16 mouse cellular contexts compared by ENCODE assay signal in genomic region chr10:122558660-122559059, GRCm38 (mm10).
"Had no signal": no experiment of that assay in that cellular context is flagged by ENCODE, and none has a peak within 500 bp of the region (broad histone marks: within the 10 kb centered on the region; RNA-seq: fewer than 3 reads in every experiment).

No protein-coding gene starts in this region.

- H3K36me3 ChIP-seq: lung, embryonic 15.5 days had no signal

- H3K4me3 ChIP-seq: left cerebral cortex, adult 2 months; lung, embryonic 15.5 days had no signal

- ATAC-seq: intestine, postnatal 0 days had no signal

- H3K27me3 ChIP-seq: lung, embryonic 15.5 days had no signal

- H3K4me2 ChIP-seq: lung, embryonic 15.5 days had no signal

- H3K9me3 ChIP-seq: lung, embryonic 15.5 days had no signal

- DNase-seq: kidney, adult 2 months; kidney, postnatal 36 days; layer of hippocampus, postnatal 36 days; lung, adult 18-20 months; lung, postnatal 10 days; lung, postnatal 36 days; midbrain, embryonic 14.5 days; right cerebral cortex, postnatal 4 days; thymus, adult 2 months; thymus, postnatal 25 days had no signal

- H3K9ac ChIP-seq: liver, embryonic 14.5 days; lung, embryonic 15.5 days had no signal

- H3K27ac ChIP-seq: kidney, postnatal 0 days; left cerebral cortex, adult 2 months; liver, embryonic 14.5 days; lung, embryonic 15.5 days; stomach, postnatal 0 days had no signal
